In the genomic region with DNA sequence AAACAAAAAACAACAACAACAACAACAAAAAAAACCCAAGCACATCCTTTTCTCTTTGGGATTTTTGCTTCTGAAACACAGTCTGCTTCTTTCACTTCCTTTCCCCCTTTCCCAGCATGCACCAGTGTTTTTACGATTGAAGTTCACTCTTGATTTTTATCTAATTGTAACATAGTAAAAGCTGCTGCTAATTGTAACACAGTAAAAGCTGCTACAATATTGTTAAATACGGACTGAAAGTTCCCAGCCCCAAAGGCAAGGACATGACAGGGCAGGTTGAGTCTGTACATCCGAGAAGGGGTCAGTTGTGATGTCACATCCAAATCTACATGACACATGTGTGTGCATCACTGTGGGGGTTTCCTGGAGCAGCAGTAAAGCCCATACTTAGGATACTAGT, we compare ENCODE assay signal across 1 mouse cellular context.
TF ChIP-seq lines count a peak whose summit lies in the region.

No protein-coding gene starts in this region.

TF ChIP-seq in MEL, 35 proteins besides CTCF, POLR2A, EP300 and RAD21 (continued from another document):
- TF ChIP-seq MAX (IDR thresholded peaks at IDR 0.05; ENCODE audit: low read length) (peak; percentile 64), NELFE (IDR thresholded peaks at IDR 0.05; ENCODE audit: low read depth, low read length) (no peak), POLR2AphosphoS2 (IDR thresholded peaks at IDR 0.05; ENCODE audit: low read length) (no peak; the same call in 1 of the 2 replicates), HCFC1 (IDR thresholded peaks at IDR 0.05; ENCODE audit: low read depth, low read length) (0 out of 2 replicates have a peak, but pooled peaks have one; percentile 50), SIN3A (IDR thresholded peaks at IDR 0.05; ENCODE audit: low read length) (0 out of 2 replicates have a peak, but pooled peaks have one; percentile 31), MEF2A (IDR thresholded peaks at IDR 0.05; ENCODE audit: extremely low read depth, insufficient replicate concordance, low read depth, low read length, poor library complexity, severe bottlenecking) (no peak), GABPA (IDR thresholded peaks at IDR 0.05; ENCODE audit: low read depth, low read length) (no peak), BHLHE40 (IDR thresholded peaks at IDR 0.05; ENCODE audit: borderline replicate concordance, low read depth, low read length) (no peak), MAZ (IDR thresholded peaks at IDR 0.05; ENCODE audit: low read depth, low read length) (no peak), CHD2 (IDR thresholded peaks at IDR 0.05; ENCODE audit: low read length) (no peak), RCOR1 (IDR thresholded peaks at IDR 0.05; ENCODE audit: low read depth, low read length) (peak; percentile 26; the same call in 1 of the 2 replicates), ETS1 (IDR thresholded peaks at IDR 0.05; ENCODE audit: low read depth, low read length) (no peak; the same call in 1 of the 2 replicates), ZKSCAN1 (IDR thresholded peaks at IDR 0.05; ENCODE audit: low read depth, low read length) (no peak), USF2 (IDR thresholded peaks at IDR 0.05; ENCODE audit: borderline replicate concordance in 1 of 2, insufficient read depth in 1 of 2, low read depth in 1 of 2, low read length in 2 of 2) (no peak)
